Comparison of ENCODE assay signal across 8 mouse cellular contexts in genomic region chr17:5150660-5151063, GRCm38 (mm10).
DNase-seq lines count a peak whose midpoint lies in the region; ATAC-seq lines count a peak whose summit lies in the region.
"Had no signal": no experiment of that assay in that cellular context is flagged by ENCODE, and none has a peak within 500 bp of the region (broad histone marks: within the 10 kb centered on the region; RNA-seq: fewer than 3 reads in every experiment).

No protein-coding gene starts in this region.

- H3K9ac ChIP-seq in kidney, embryonic 15.5 days: no peak overlapping the region
- no peak overlapping the region for H3K9ac ChIP-seq in midbrain, embryonic 16.5 days (ENCODE audit: low read depth, low read length)
- H3K9ac ChIP-seq: embryonic facial prominence, embryonic 12.5 days had no signal

- DNase-seq in kidney, adult 18-20 months: no peak
- peak; percentile 80 for DNase-seq in brain, adult 2 months (ENCODE audit: low read depth, low spot score)
- peak; percentile 91 for DNase-seq in heart, embryonic 10.5 days (ENCODE audit: low spot score)
- no peak for DNase-seq in ovary, adult 18-20 months (ENCODE audit: low spot score)
- DNase-seq in thymus, postnatal 36 days: no peak

- WGBS in kidney, embryonic 15.5 days: 51% methylated on average over 7 of the region's 7 CpGs
- 46% methylated on average over 7 of the region's 7 CpGs for WGBS in heart, embryonic 10.5 days
- 70% methylated on average over 7 of the region's 7 CpGs for WGBS in midbrain, embryonic 16.5 days

- H3K27me3 ChIP-seq in kidney, embryonic 15.5 days: no peaks in the 10 kb centered on the region
- no peaks in the 10 kb centered on the region for H3K27me3 ChIP-seq in heart, embryonic 10.5 days (ENCODE audit: insufficient read depth, poor library complexity, severe bottlenecking)
- no peaks in the 10 kb centered on the region for H3K27me3 ChIP-seq in midbrain, embryonic 16.5 days (ENCODE audit: control insufficient read depth, insufficient read depth, low read depth, low read length)
- H3K27me3 ChIP-seq: embryonic facial prominence, embryonic 12.5 days had no signal

- no peaks in the 10 kb centered on the region for H3K9me3 ChIP-seq in kidney, embryonic 15.5 days (replicated peaks)
- no peaks in the 10 kb centered on the region for H3K9me3 ChIP-seq in heart, embryonic 10.5 days
- H3K9me3 ChIP-seq in midbrain, embryonic 16.5 days (replicated peaks; ENCODE audit: control insufficient read depth, low read length, poor library complexity, severe bottlenecking): no peaks in the 10 kb centered on the region
- H3K9me3 ChIP-seq: embryonic facial prominence, embryonic 12.5 days had no signal

- H3K4me3 ChIP-seq in kidney, embryonic 15.5 days (replicated peaks): no peak overlapping the region
- no peak overlapping the region for H3K4me3 ChIP-seq in heart, embryonic 10.5 days
- H3K4me3 ChIP-seq in midbrain, embryonic 16.5 days (ENCODE audit: low read depth, low read length): no peak overlapping the region
- H3K4me3 ChIP-seq: embryonic facial prominence, embryonic 12.5 days had no signal

- no peak overlapping the region for H3K27ac ChIP-seq in kidney, embryonic 15.5 days
- peak overlapping the region; percentile 44; the same call in 1 of the 2 replicates for H3K27ac ChIP-seq in heart, embryonic 10.5 days
- no peak overlapping the region; the same call in 1 of the 2 replicates for H3K27ac ChIP-seq in midbrain, embryonic 16.5 days (ENCODE audit: low read length)
- H3K27ac ChIP-seq: embryonic facial prominence, embryonic 12.5 days had no signal

- no peak overlapping the region for H3K4me2 ChIP-seq in kidney, embryonic 15.5 days
- no peak overlapping the region for H3K4me2 ChIP-seq in midbrain, embryonic 16.5 days (ENCODE audit: low read length)
- H3K4me2 ChIP-seq: embryonic facial prominence, embryonic 12.5 days had no signal

- peaks cover 3% of the 10 kb centered on the region; the same call in 1 of the 2 replicates for H3K36me3 ChIP-seq in kidney, embryonic 15.5 days
- no peaks in the 10 kb centered on the region for H3K36me3 ChIP-seq in heart, embryonic 10.5 days
- no peaks in the 10 kb centered on the region for H3K36me3 ChIP-seq in midbrain, embryonic 16.5 days (ENCODE audit: control insufficient read depth, insufficient read depth, low read length)
- H3K36me3 ChIP-seq: embryonic facial prominence, embryonic 12.5 days had no signal

- ATAC-seq in kidney, embryonic 15.5 days (replicated peaks; ENCODE audit: low FRiP score): peak; percentile 78
- peak; percentile 48; the same call in 1 of the 2 replicates for ATAC-seq in midbrain, embryonic 16.5 days

- H3K4me1 ChIP-seq in kidney, embryonic 15.5 days: peaks cover 23% of the 10 kb centered on the region
- H3K4me1 ChIP-seq in heart, embryonic 10.5 days: peaks cover 10% of the 10 kb centered on the region
- H3K4me1 ChIP-seq in midbrain, embryonic 16.5 days (ENCODE audit: control insufficient read depth, insufficient read depth, low read length): peaks cover 13% of the 10 kb centered on the region

Comparison
In these comparisons a context has a peak if more than half of its experiments do, and no peak if none do; other contexts are left out.
1. DNase-seq: peak in brain, adult 2 months (single experiment) and heart, embryonic 10.5 days (single experiment); none in kidney, adult 18-20 months (single experiment), ovary, adult 18-20 months (single experiment) and thymus, postnatal 36 days (0 of 2).